Mouse (Mus musculus) limb, embryonic 11.5 days (tissue): Measurements from ENCODE around the gene Cdkn1a. TPM values are rescaled to one million over a fixed set of nuclear protein-coding genes. Genes with fewer than 3 reads are reported as not detected.

Experiments
- ATAC-seq: fragments of 200-750 bp; cut with Nextera tagmentation; 2 replicates; pipeline ENCODE4 v1.8.0; 2017; ENCODE audit warnings: low read depth; ENCODE audit not compliant: insufficient number of reproducible peaks, low FRiP score, low TSS enrichment
- DNase-seq: peaks from one replicate; pipeline ENCODE4 v3.0.0-alpha.2; 2015; ENCODE audit warnings: low spot score
- H3K27ac ChIP-seq: fragments of 300-500 bp; sonication (generic); replicated peaks from 2 replicates; pipeline ENCODE4 v1.5.1; 2014; ENCODE audit warnings: low read depth, mild to moderate bottlenecking, low read length
- H3K27me3 ChIP-seq: fragments of 300-500 bp; sonication (generic); 2 replicates; pipeline ENCODE4 v1.6.1; 2014; ENCODE audit warnings: mild to moderate bottlenecking, low read length, mixed read lengths; ENCODE audit not compliant: control insufficient read depth, insufficient read depth
- H3K36me3 ChIP-seq: fragments of 300-500 bp; sonication (generic); 2 replicates; pipeline ENCODE4 v1.6.1; 2014; ENCODE audit warnings: mild to moderate bottlenecking, low read length, moderate library complexity, mixed read lengths; ENCODE audit not compliant: control insufficient read depth, insufficient read depth
- H3K4me1 ChIP-seq: fragments of 300-500 bp; sonication (generic); 2 replicates; pipeline ENCODE4 v1.6.1; 2014; ENCODE audit warnings: low read length, mixed read lengths; ENCODE audit not compliant: control insufficient read depth, insufficient read depth
- H3K4me2 ChIP-seq: fragments of 300-500 bp; sonication (generic); 2 replicates; pipeline ENCODE4 v1.6.1; 2014; ENCODE audit warnings: low read depth, mild to moderate bottlenecking, moderate library complexity; ENCODE audit not compliant: severe bottlenecking
- H3K4me3 ChIP-seq: fragments of 300-500 bp; sonication (generic); 2 replicates; pipeline ENCODE4 v1.5.1; 2014; ENCODE audit warnings: low read depth, low read length
- H3K9ac ChIP-seq: fragments of 300-500 bp; sonication (generic); 2 replicates; pipeline ENCODE4 v1.6.1; 2014; ENCODE audit warnings: mild to moderate bottlenecking, low read length
- H3K9me3 ChIP-seq: fragments of 300-500 bp; sonication (generic); 2 replicates; pipeline ENCODE4 v1.6.1; 2016; ENCODE audit warnings: low read length; ENCODE audit not compliant: control insufficient read depth
- WGBS: fragments of 180-500 bp; shearing (Covaris S2); extraction: QIAGEN DNeasy Blood & Tissue Kit; methylation state at CpG from one replicate; pipeline ENCODE4 v1.1.7; 2014; 5-methylcytosine and 5-hydroxymethylcytosine counted together
- polyA plus RNA-seq: library from polyadenylated mRNA; unstranded; fragments of >200 nt; fragmentation: Nextera tagmentation; extraction: Ambion mirVana; gene quantifications from 2 replicates; pipeline ENCODE4 v1.2.1, GENCODE M21; 2014

The Cdkn1a gene
- polyA plus RNA-seq, 1 experiment from 2014 or later: 41.5 TPM

DNA sequence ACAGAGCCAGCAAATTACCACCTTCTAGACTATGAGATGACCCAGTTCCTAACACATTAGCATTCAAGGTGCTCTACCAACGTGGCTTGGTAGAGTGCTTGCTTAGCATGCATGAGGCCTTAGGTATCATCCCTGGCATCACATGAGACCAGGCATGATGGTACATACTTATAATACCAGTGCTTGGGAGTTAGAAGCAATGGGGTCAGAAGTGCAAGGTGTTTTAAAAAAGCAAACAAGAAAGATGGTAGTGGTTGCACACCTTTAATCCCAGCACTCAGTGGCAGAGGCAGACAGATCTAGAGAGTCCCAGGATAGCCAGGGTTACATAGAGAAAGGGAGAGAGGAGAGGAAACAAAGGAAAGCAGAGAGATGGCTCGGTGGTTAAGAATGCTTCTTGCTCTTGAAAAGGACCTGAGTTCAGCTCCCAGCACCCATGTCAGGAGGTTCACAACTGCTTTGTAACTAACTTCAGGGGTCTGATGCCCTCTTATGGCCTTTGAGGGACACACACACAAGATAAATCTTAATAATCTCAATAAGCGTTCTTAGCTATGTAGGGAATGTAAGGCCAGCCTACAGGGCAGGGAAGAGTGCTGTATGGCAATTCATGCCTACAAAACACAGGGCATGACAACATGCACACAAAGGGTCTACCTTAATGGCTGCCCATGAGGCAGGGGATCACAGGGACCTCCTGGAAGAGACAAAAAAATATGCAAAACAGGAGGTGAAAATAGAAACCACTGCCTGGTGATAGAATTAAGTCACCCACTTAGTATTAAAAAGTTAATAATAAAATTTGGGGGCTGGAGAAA is 42.9 kb upstream of the Cdkn1a start:
- 72% methylated on average over 3 of the region's 3 CpGs for WGBS
- Histone ChIP-seq H3K4me1 (peaks cover 4% of the 10 kb centered on the region; the same call in 1 of the 2 replicates), H3K4me3 (no peak overlapping the region), H3K9ac (no peak overlapping the region), H3K36me3 (peaks cover 23% of the 10 kb centered on the region), H3K9me3 (0 out of 2 replicates have a peak, but pooled peaks cover 3% of the 10 kb centered on the region), H3K27ac (no peak overlapping the region), H3K27me3 (no peaks in the 10 kb centered on the region), H3K4me2 (no peak overlapping the region)
- no peak for DNase-seq
- ATAC-seq: no peak

DNA sequence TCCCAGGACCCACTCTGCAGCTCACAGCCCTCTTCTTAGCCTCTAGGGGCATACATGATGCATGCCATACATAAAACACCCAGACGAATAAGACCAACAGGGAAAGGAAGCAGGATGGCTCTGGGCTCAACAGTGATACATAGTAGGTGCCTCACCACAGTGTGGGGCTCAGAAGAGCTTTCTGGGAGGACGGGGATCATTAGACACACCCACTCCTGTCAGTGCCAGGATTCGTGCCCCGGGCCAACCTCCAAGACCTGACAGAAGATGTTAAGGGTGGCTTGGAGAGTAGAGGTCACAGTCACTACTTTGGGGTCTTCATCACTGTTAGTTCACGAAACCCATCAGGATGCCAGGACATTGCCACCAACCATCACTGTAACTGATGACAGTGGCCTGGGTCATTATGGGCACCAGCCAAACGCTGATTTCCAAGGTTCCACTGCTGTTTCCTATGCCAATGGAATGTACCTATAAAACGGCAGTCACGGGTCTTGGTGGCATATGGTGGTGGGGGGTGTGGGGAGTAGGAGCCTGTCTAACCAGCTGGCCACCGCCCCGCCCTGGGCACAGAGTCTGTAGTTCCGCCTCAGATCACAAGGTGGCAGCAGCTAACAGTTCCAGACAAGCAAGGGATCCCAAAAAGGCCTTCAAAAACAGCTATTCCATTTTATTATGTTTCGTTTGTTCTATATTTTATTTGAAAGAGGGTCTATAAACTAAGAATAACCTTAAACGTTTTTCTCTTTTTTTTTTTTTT is 41.8 kb upstream of the Cdkn1a start:
- H3K9me3 ChIP-seq: 0 out of 2 replicates have a peak, but pooled peaks cover 3% of the 10 kb centered on the region
- H3K27me3 ChIP-seq: no peaks in the 10 kb centered on the region
- DNase-seq: peak; percentile 94
- 19% methylated on average over 13 of the region's 13 CpGs for WGBS
- H3K4me2 ChIP-seq: no peak overlapping the region
- ATAC-seq: 0 out of 2 replicates have a peak, but pooled peaks have one; percentile 32
- H3K9ac ChIP-seq: no peak overlapping the region
- H3K27ac ChIP-seq: no peak overlapping the region
- H3K4me3 ChIP-seq: no peak overlapping the region
- peaks cover 4% of the 10 kb centered on the region; the same call in 1 of the 2 replicates for H3K4me1 ChIP-seq
- H3K36me3 ChIP-seq: peaks cover 17% of the 10 kb centered on the region

DNA sequence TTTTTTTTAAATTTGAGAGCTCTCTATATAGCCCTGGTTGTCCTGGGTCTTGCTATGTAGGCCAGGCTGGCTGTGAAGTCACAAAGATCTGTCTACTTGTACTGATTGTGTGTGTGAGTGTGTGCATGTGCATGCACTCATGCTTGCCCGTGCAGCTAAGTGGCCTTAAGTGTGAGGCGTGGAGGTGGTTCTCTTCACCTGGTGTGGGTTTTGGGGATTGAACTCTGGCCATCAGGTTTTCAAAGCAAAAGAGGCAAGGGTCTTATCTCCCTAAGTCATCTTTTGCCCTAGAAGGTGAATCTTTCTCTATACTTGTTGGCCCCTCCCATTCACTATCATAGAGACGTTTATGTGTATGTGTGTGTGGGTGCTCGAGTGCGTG is 41.3 kb upstream of the Cdkn1a start:
- Histone ChIP-seq H3K36me3 (peaks cover 14% of the 10 kb centered on the region), H3K9me3 (0 out of 2 replicates have a peak, but pooled peaks cover 3% of the 10 kb centered on the region), H3K27ac (no peak overlapping the region), H3K27me3 (no peaks in the 10 kb centered on the region), H3K9ac (no peak overlapping the region), H3K4me2 (no peak overlapping the region), H3K4me1 (peaks cover 4% of the 10 kb centered on the region; the same call in 1 of the 2 replicates), H3K4me3 (no peak overlapping the region)
- 80% methylated on average over 5 of the region's 5 CpGs for WGBS
- ATAC-seq (no peak), DNase-seq (no peak)

DNA sequence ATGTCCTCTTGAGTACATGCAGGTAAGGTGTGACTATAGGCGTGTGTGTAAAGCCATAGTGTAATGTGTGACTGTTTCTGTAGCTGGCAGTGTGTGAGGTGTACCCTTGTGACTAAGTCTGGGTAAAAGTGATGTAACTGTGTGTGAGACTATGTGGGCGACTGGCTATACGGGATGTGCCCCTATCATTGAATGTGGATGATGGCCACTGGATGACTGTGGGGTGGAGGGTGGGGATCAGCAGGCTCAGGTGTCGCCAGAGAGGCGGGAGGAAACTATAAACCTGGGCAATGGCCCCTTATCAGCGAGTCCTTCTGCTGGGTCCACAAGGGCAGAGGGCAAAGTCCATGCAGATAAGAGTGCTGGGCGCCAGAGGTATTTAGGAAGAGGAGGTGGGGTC is 40.9 kb upstream of the Cdkn1a start:
- no peak overlapping the region for H3K9ac ChIP-seq
- H3K4me3 ChIP-seq: no peak overlapping the region
- H3K9me3 ChIP-seq: 0 out of 2 replicates have a peak, but pooled peaks cover 3% of the 10 kb centered on the region
- no peaks in the 10 kb centered on the region for H3K27me3 ChIP-seq
- no peak for DNase-seq
- H3K36me3 ChIP-seq: peaks cover 12% of the 10 kb centered on the region
- no peak for ATAC-seq
- no peak overlapping the region for H3K4me2 ChIP-seq
- WGBS: 73% methylated on average over 7 of the region's 7 CpGs
- H3K27ac ChIP-seq: no peak overlapping the region
- peaks cover 4% of the 10 kb centered on the region; the same call in 1 of the 2 replicates for H3K4me1 ChIP-seq

GRCm38 (mm10) chr17:29050791-29051190 is 40.0 kb upstream of the Cdkn1a start:
- H3K36me3 ChIP-seq: peaks cover 9% of the 10 kb centered on the region
- no peak overlapping the region for H3K27ac ChIP-seq
- H3K4me3 ChIP-seq: no peak overlapping the region
- no peak for DNase-seq
- no peak for ATAC-seq
- H3K4me1 ChIP-seq: peaks cover 6% of the 10 kb centered on the region; the same call in 1 of the 2 replicates
- H3K9me3 ChIP-seq: 0 out of 2 replicates have a peak, but pooled peaks cover 3% of the 10 kb centered on the region
- no peak overlapping the region for H3K9ac ChIP-seq
- H3K27me3 ChIP-seq: no peaks in the 10 kb centered on the region
- no peak overlapping the region for H3K4me2 ChIP-seq
- 26% methylated on average over 14 of the region's 14 CpGs for WGBS

- Histone ChIP-seq H3K4me1 (peaks cover 21% of the 10 kb centered on the region), H3K4me3 (no peak overlapping the region), H3K36me3 (no peaks in the 10 kb centered on the region), H3K27ac (no peak overlapping the region), H3K4me2 (no peak overlapping the region), H3K9me3 (no peaks in the 10 kb centered on the region), H3K27me3 (no peaks in the 10 kb centered on the region), H3K9ac (no peak overlapping the region)
- DNase-seq (no peak), ATAC-seq (no peak)
- 75% methylated on average over 6 of the region's 6 CpGs for WGBS
Observed at GRCm38 (mm10) chr17:29053067-29053466, 37.7 kb upstream of the Cdkn1a start.

GRCm38 (mm10) chr17:29053841-29054240 is 36.9 kb upstream of the Cdkn1a start:
- Histone ChIP-seq H3K4me2 (no peak overlapping the region), H3K27me3 (no peaks in the 10 kb centered on the region), H3K4me3 (no peak overlapping the region), H3K4me1 (peaks cover 21% of the 10 kb centered on the region), H3K27ac (no peak overlapping the region), H3K9ac (no peak overlapping the region), H3K36me3 (no peaks in the 10 kb centered on the region), H3K9me3 (no peaks in the 10 kb centered on the region)
- DNase-seq (no peak), ATAC-seq (no peak)
- WGBS: 66% methylated on average over 7 of the region's 7 CpGs

- no peak overlapping the region for H3K27ac ChIP-seq
- H3K9ac ChIP-seq: no peak overlapping the region
- no peaks in the 10 kb centered on the region for H3K9me3 ChIP-seq
- peaks cover 21% of the 10 kb centered on the region for H3K4me1 ChIP-seq
- no peaks in the 10 kb centered on the region for H3K27me3 ChIP-seq
- H3K4me2 ChIP-seq: no peak overlapping the region
- DNase-seq: no peak
- no peak overlapping the region for H3K4me3 ChIP-seq
- ATAC-seq: no peak
- no peaks in the 10 kb centered on the region for H3K36me3 ChIP-seq
- WGBS: 82% methylated on average over 6 of the region's 6 CpGs
Observed at GRCm38 (mm10) chr17:29054429-29054828, 36.3 kb upstream of the Cdkn1a start.
